Mouse (Mus musculus) midbrain, embryonic 14.5 days (tissue): ENCODE data around the gene Duox2. TPM values are rescaled to one million over a fixed set of nuclear protein-coding genes. Genes with fewer than 3 reads are reported as not detected.
A peak's percentile ranks its signal among the peaks of the same experiment; 100 is the strongest.

Experiments used
- ATAC-seq: fragments of 200-750 bp; cut with Nextera tagmentation; 2 replicates; pipeline ENCODE4 v1.8.0; 2017; ENCODE audit warnings: moderate number of reproducible peaks, moderate library complexity; ENCODE audit not compliant: low FRiP score, low TSS enrichment
- DNase-seq: peaks from one replicate; pipeline ENCODE4 v3.0.0-alpha.2; 2015
- H3K27ac ChIP-seq: fragments of 300-500 bp; sonication (generic); replicated peaks from 2 replicates; pipeline ENCODE4 v1.5.1; 2014; ENCODE audit warnings: mild to moderate bottlenecking, low read depth, low read length, moderate library complexity
- H3K27me3 ChIP-seq: fragments of 300-500 bp; sonication (generic); 2 replicates; pipeline ENCODE4 v1.6.1; 2014; ENCODE audit warnings: low read length, control low read depth, mixed read lengths; ENCODE audit not compliant: control insufficient read depth, insufficient read depth
- H3K36me3 ChIP-seq: fragments of 300-500 bp; sonication (generic); 2 replicates; pipeline ENCODE4 v1.6.1; 2014; ENCODE audit warnings: low read length, control low read depth; ENCODE audit not compliant: control insufficient read depth, insufficient read depth
- H3K4me1 ChIP-seq: fragments of 300-500 bp; sonication (generic); 2 replicates; pipeline ENCODE4 v1.6.1; 2014; ENCODE audit warnings: mild to moderate bottlenecking, antibody characterized with exemption, low read length, control low read depth; ENCODE audit not compliant: control insufficient read depth, insufficient read depth
- H3K4me2 ChIP-seq: fragments of 300-500 bp; sonication (generic); 2 replicates; pipeline ENCODE4 v1.6.1; 2014; ENCODE audit warnings: mild to moderate bottlenecking, low read length, moderate library complexity
- H3K4me3 ChIP-seq: fragments of 300-500 bp; sonication (generic); replicated peaks from 2 replicates; pipeline ENCODE4 v1.5.1; 2014; ENCODE audit warnings: low read depth, low read length
- H3K9ac ChIP-seq: fragments of 300-500 bp; sonication (generic); replicated peaks from 2 replicates; pipeline ENCODE4 v1.6.1; 2014; ENCODE audit warnings: mild to moderate bottlenecking, low read length, moderate library complexity
- H3K9me3 ChIP-seq: fragments of 300-500 bp; sonication (generic); 2 replicates; pipeline ENCODE4 v1.6.1; 2016; ENCODE audit warnings: low read length, control low read depth, mixed read lengths; ENCODE audit not compliant: control insufficient read depth
- WGBS: fragments of 180-500 bp; shearing (Covaris S2); extraction: QIAGEN DNeasy Blood & Tissue Kit; methylation state at CpG from one replicate; pipeline ENCODE4 v1.1.7; 2014; 5-methylcytosine and 5-hydroxymethylcytosine counted together
- polyA plus RNA-seq: library from polyadenylated mRNA; unstranded; fragments of >200 nt; fragmentation: Nextera tagmentation; extraction: Ambion mirVana; gene quantifications from 2 replicates; pipeline ENCODE4 v1.2.1, GENCODE M21; 2014

Duox2 gene
- polyA plus RNA-seq, 1 experiment from 2014 or later = 0.04 TPM

- Histone ChIP-seq H3K9ac (no peak overlapping the region), H3K27ac (peak overlapping the region; percentile 66), H3K36me3 (no peaks in the 10 kb centered on the region), H3K4me1 (peaks cover 15% of the 10 kb centered on the region), H3K4me3 (no peak overlapping the region), H3K27me3 (no peaks in the 10 kb centered on the region), H3K4me2 (no peak overlapping the region), H3K9me3 (no peaks in the 10 kb centered on the region)
- DNase-seq (peak; percentile 90), ATAC-seq (peak; percentile 74)
- 17% methylated on average over 3 of the region's 3 CpGs for WGBS
These were observed 33.6 kb downstream of the Duox2 start for GRCm38 (mm10) chr2:122264690-122265089.

- Histone ChIP-seq H3K4me2 (no peak overlapping the region), H3K27ac (no peak overlapping the region), H3K9me3 (no peaks in the 10 kb centered on the region), H3K4me1 (peaks cover 15% of the 10 kb centered on the region), H3K27me3 (no peaks in the 10 kb centered on the region), H3K9ac (no peak overlapping the region), H3K4me3 (no peak overlapping the region), H3K36me3 (no peaks in the 10 kb centered on the region)
- ATAC-seq (no peak), DNase-seq (no peak)
- 87% methylated on average over 5 of the region's 5 CpGs for WGBS
These were observed 37.5 kb downstream of the Duox2 start for GRCm38 (mm10) chr2:122260729-122261128.

GRCm38 (mm10) chr2:122255997-122256396, 42.3 kb downstream of the Duox2 start:
- no peak for ATAC-seq
- Histone ChIP-seq H3K27me3 (no peaks in the 10 kb centered on the region), H3K27ac (no peak overlapping the region), H3K9ac (no peak overlapping the region), H3K9me3 (no peaks in the 10 kb centered on the region), H3K4me3 (no peak overlapping the region), H3K4me2 (no peak overlapping the region), H3K4me1 (no peaks in the 10 kb centered on the region), H3K36me3 (no peaks in the 10 kb centered on the region)
- 95% methylated on average over 5 of the region's 5 CpGs for WGBS
- DNase-seq = no peak

- H3K27me3 ChIP-seq = no peaks in the 10 kb centered on the region
- H3K4me1 ChIP-seq = no peaks in the 10 kb centered on the region
- no peak overlapping the region for H3K9ac ChIP-seq
- ATAC-seq (no peak), DNase-seq (no peak)
- H3K4me2 ChIP-seq = no peak overlapping the region
- 87% methylated on average over 10 of the region's 10 CpGs for WGBS
- no peaks in the 10 kb centered on the region for H3K36me3 ChIP-seq
- H3K9me3 ChIP-seq = no peaks in the 10 kb centered on the region
- H3K27ac ChIP-seq = no peak overlapping the region
- no peak overlapping the region for H3K4me3 ChIP-seq
These were observed 50.5 kb downstream of the Duox2 start for GRCm38 (mm10) chr2:122247786-122248185.

- Histone ChIP-seq H3K27ac (no peak overlapping the region), H3K9me3 (no peaks in the 10 kb centered on the region), H3K27me3 (no peaks in the 10 kb centered on the region), H3K4me2 (no peak overlapping the region), H3K9ac (no peak overlapping the region), H3K4me3 (no peak overlapping the region), H3K4me1 (no peaks in the 10 kb centered on the region), H3K36me3 (no peaks in the 10 kb centered on the region)
- DNase-seq = peak; percentile 88
- ATAC-seq = peak; percentile 31; the same call in 1 of the 2 replicates
- 1% methylated on average over 3 of the region's 3 CpGs for WGBS
These were observed 54.5 kb downstream of the Duox2 start for GRCm38 (mm10) chr2:122243671-122244131.

GRCm38 (mm10) chr2:122241935-122242334, 56.3 kb downstream of the Duox2 start:
- Histone ChIP-seq H3K27ac (no peak overlapping the region), H3K4me1 (no peaks in the 10 kb centered on the region), H3K9me3 (no peaks in the 10 kb centered on the region), H3K4me2 (no peak overlapping the region), H3K9ac (no peak overlapping the region), H3K36me3 (no peaks in the 10 kb centered on the region), H3K4me3 (no peak overlapping the region), H3K27me3 (no peaks in the 10 kb centered on the region)
- ATAC-seq (no peak), DNase-seq (no peak)
- 77% methylated on average over 6 of the region's 6 CpGs for WGBS

GRCm38 (mm10) chr2:122241226-122241625, 57.0 kb downstream of the Duox2 start:
- no peak overlapping the region for H3K4me3 ChIP-seq
- no peaks in the 10 kb centered on the region for H3K9me3 ChIP-seq
- H3K4me1 ChIP-seq = no peaks in the 10 kb centered on the region
- H3K36me3 ChIP-seq = no peaks in the 10 kb centered on the region
- no peak overlapping the region for H3K27ac ChIP-seq
- DNase-seq (no peak), ATAC-seq (no peak)
- 87% methylated on average over 4 of the region's 4 CpGs for WGBS
- no peak overlapping the region for H3K4me2 ChIP-seq
- H3K27me3 ChIP-seq = no peaks in the 10 kb centered on the region
- H3K9ac ChIP-seq = no peak overlapping the region

- Histone ChIP-seq H3K4me3 (no peak overlapping the region), H3K4me2 (no peak overlapping the region), H3K9me3 (no peaks in the 10 kb centered on the region), H3K4me1 (no peaks in the 10 kb centered on the region), H3K9ac (no peak overlapping the region), H3K27me3 (no peaks in the 10 kb centered on the region), H3K27ac (no peak overlapping the region), H3K36me3 (no peaks in the 10 kb centered on the region)
- no peak for DNase-seq
- no peak for ATAC-seq
These were observed 57.5 kb downstream of the Duox2 start for GRCm38 (mm10) chr2:122240735-122241134.

- WGBS = 91% methylated on average over 2 of the region's 2 CpGs
- Histone ChIP-seq H3K36me3 (no peaks in the 10 kb centered on the region), H3K4me3 (no peak overlapping the region), H3K9ac (no peak overlapping the region), H3K27ac (no peak overlapping the region), H3K4me1 (no peaks in the 10 kb centered on the region), H3K9me3 (no peaks in the 10 kb centered on the region), H3K4me2 (no peak overlapping the region), H3K27me3 (no peaks in the 10 kb centered on the region)
- DNase-seq (no peak), ATAC-seq (no peak)
These were observed 60.3 kb downstream of the Duox2 start for GRCm38 (mm10) chr2:122237891-122238470.
